Mouse (Mus musculus): ENCODE measurements around the gene Ambra1.
A peak's percentile ranks its signal among the peaks of the same experiment; 100 is the strongest.

Gene Ambra1

GRCm38 (mm10) chr2:91872658-91873057 lies 142.7 kb downstream of the Ambra1 start:
- DNase-seq (ENCODE audit: low spot score), result no peak

- no peak for DNase-seq (ENCODE audit: low spot score)
Observed at GRCm38 (mm10) chr2:91876000-91876805, 146.3 kb downstream of the Ambra1 start.

- DNase-seq (ENCODE audit: low spot score), result no peak
Observed at GRCm38 (mm10) chr2:91876806-91877140, 146.8 kb downstream of the Ambra1 start.

GRCm38 (mm10) chr2:91878387-91879180 lies 148.7 kb downstream of the Ambra1 start:
- DNase-seq (ENCODE audit: low spot score), result no peak

GRCm38 (mm10) chr2:91883961-91884360 lies 154.0 kb downstream of the Ambra1 start:
- DNase-seq (ENCODE audit: low spot score), result no peak

GRCm38 (mm10) chr2:91884616-91885015 lies 154.7 kb downstream of the Ambra1 start:
- no peak for DNase-seq (ENCODE audit: low spot score)

- no peak for DNase-seq (ENCODE audit: low spot score)
Observed at GRCm38 (mm10) chr2:91894716-91895115, 164.8 kb downstream of the Ambra1 start.

- no peak for DNase-seq (ENCODE audit: low spot score)
Observed at GRCm38 (mm10) chr2:91895401-91895800, 165.5 kb downstream of the Ambra1 start.

- no peak for DNase-seq (ENCODE audit: low spot score)
Observed at GRCm38 (mm10) chr2:91897968-91898367, 168.0 kb downstream of the Ambra1 start.

- DNase-seq (ENCODE audit: low spot score), result no peak
Observed at GRCm38 (mm10) chr2:91899141-91899540, 169.2 kb downstream of the Ambra1 start.

GRCm38 (mm10) chr2:91900431-91900830 lies 170.5 kb downstream of the Ambra1 start:
- DNase-seq (ENCODE audit: low spot score), result no peak

- no peak for DNase-seq (ENCODE audit: low spot score)
Observed at GRCm38 (mm10) chr2:91902336-91902735, 172.4 kb downstream of the Ambra1 start.

- DNase-seq (ENCODE audit: low spot score), result no peak
Observed at GRCm38 (mm10) chr2:91903171-91903925, 173.4 kb downstream of the Ambra1 start.

- DNase-seq (ENCODE audit: low spot score), result no peak
Observed at GRCm38 (mm10) chr2:91904618-91905307, 174.8 kb downstream of the Ambra1 start.

- no peak for DNase-seq (ENCODE audit: low spot score)
Observed at GRCm38 (mm10) chr2:91906141-91906540, 176.2 kb downstream of the Ambra1 start.

- no peak for DNase-seq (ENCODE audit: low spot score)
Observed at GRCm38 (mm10) chr2:91912616-91913015, 182.7 kb downstream of the Ambra1 start.

GRCm38 (mm10) chr2:91913328-91914110 lies 183.6 kb downstream of the Ambra1 start:
- DNase-seq (ENCODE audit: low spot score), result no peak

- no peak for DNase-seq (ENCODE audit: low spot score)
Observed at GRCm38 (mm10) chr2:91916346-91916977, 186.5 kb downstream of the Ambra1 start.

- DNase-seq (ENCODE audit: low spot score), result no peak
Observed at GRCm38 (mm10) chr2:91917096-91917495, 187.2 kb downstream of the Ambra1 start.

- peak; percentile 28 for DNase-seq (ENCODE audit: low spot score)
Observed at GRCm38 (mm10) chr2:91920130-91920529, 190.2 kb downstream of the Ambra1 start.

All from testis, postnatal 10 days (tissue).